Comparison of ENCODE assay signal across 30 mouse cellular contexts in the genomic region with DNA sequence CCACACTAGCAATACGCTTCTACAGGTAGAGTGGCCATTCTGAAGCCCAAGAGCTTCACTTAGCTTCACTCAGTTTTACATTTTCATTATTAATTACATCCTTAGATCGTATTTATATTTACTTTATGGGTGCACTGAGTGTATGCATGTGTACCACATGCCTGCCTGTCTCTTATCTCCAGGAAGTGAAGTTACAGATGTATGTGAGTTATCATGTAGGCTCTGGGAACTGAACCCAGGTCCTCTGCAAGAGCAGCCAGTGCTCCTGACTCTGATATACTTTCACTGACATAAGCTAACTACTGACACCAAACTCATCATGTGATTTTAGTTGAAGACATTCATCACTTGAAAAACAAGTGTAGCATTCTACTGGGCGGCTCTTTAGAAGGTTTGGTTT.
"Had no signal": no experiment of that assay in that cellular context is flagged by ENCODE, and none has a peak within 500 bp of the region (broad histone marks: within the 10 kb centered on the region; RNA-seq: fewer than 3 reads in every experiment).

No protein-coding gene starts in this region.

- H3K9me3 ChIP-seq: limb, embryonic 10.5 days; limb, embryonic 12.5 days; limb, embryonic 13.5 days; limb, embryonic 15.5 days; liver, embryonic 12.5 days; liver, embryonic 15.5 days; lung, embryonic 15.5 days; megakaryocyte, embryonic 14.5 days; midbrain, embryonic 10.5 days; midbrain, embryonic 12.5 days; midbrain, embryonic 13.5 days; midbrain, embryonic 15.5 days; neural tube, embryonic 12.5 days had no signal

- H3K36me3 ChIP-seq: limb, embryonic 12.5 days; limb, embryonic 15.5 days; lung, embryonic 15.5 days; midbrain, embryonic 12.5 days; midbrain, embryonic 13.5 days; midbrain, embryonic 15.5 days; neural tube, embryonic 12.5 days had no signal

- H3K27me3 ChIP-seq: limb, embryonic 12.5 days; limb, embryonic 13.5 days; limb, embryonic 15.5 days; liver, embryonic 12.5 days; liver, embryonic 15.5 days; lung, embryonic 15.5 days; megakaryocyte, embryonic 14.5 days; midbrain, embryonic 12.5 days; midbrain, embryonic 13.5 days; midbrain, embryonic 15.5 days; neural tube, embryonic 12.5 days had no signal

- DNase-seq: left cerebral cortex, postnatal 4 days; liver, postnatal 0 days; lung, adult 18-20 months; lung, adult 2 months; lung, embryonic 14.5 days; lung, postnatal 10 days; lung, postnatal 14 days; lung, postnatal 36 days; lung, postnatal 4 days; midbrain, embryonic 14.5 days had no signal

- H3K4me1 ChIP-seq: limb, embryonic 10.5 days; limb, embryonic 13.5 days; limb, embryonic 15.5 days; lung, embryonic 15.5 days; midbrain, embryonic 10.5 days; midbrain, embryonic 12.5 days; midbrain, embryonic 13.5 days; midbrain, embryonic 15.5 days; neural tube, embryonic 12.5 days had no signal

- ATAC-seq: liver, embryonic 12.5 days; liver, postnatal 0 days; midbrain, embryonic 13.5 days; midbrain, embryonic 15.5 days; midbrain, embryonic 16.5 days had no signal

- H3K9ac ChIP-seq: limb, embryonic 12.5 days; limb, embryonic 13.5 days; limb, embryonic 15.5 days; liver, embryonic 12.5 days; liver, embryonic 14.5 days; liver, embryonic 15.5 days; liver, postnatal 0 days; lung, embryonic 14.5 days; lung, embryonic 15.5 days; midbrain, embryonic 12.5 days; midbrain, embryonic 13.5 days; midbrain, embryonic 15.5 days; neural tube, embryonic 12.5 days had no signal

- H3K4me2 ChIP-seq: limb, embryonic 12.5 days; limb, embryonic 13.5 days; limb, embryonic 15.5 days; liver, embryonic 11.5 days; liver, embryonic 12.5 days; liver, embryonic 15.5 days; lung, embryonic 14.5 days; lung, embryonic 15.5 days; midbrain, embryonic 11.5 days; midbrain, embryonic 12.5 days; midbrain, embryonic 13.5 days; midbrain, embryonic 15.5 days; neural tube, embryonic 12.5 days had no signal

- H3K4me3 ChIP-seq: left cerebral cortex, adult 2 months; limb, embryonic 10.5 days; limb, embryonic 12.5 days; limb, embryonic 13.5 days; limb, embryonic 15.5 days; liver, embryonic 12.5 days; liver, embryonic 15.5 days; lung, embryonic 15.5 days; megakaryocyte, embryonic 14.5 days; midbrain, embryonic 10.5 days; midbrain, embryonic 12.5 days; midbrain, embryonic 13.5 days; midbrain, embryonic 15.5 days; myocyte; neural tube, embryonic 12.5 days had no signal

- H3K27ac ChIP-seq: left cerebral cortex, adult 2 months; limb, embryonic 10.5 days; limb, embryonic 12.5 days; limb, embryonic 13.5 days; limb, embryonic 15.5 days; liver, embryonic 12.5 days; liver, embryonic 14.5 days; liver, embryonic 15.5 days; lung, embryonic 15.5 days; macrophage; midbrain, embryonic 10.5 days; midbrain, embryonic 12.5 days; midbrain, embryonic 13.5 days; midbrain, embryonic 15.5 days; neural tube, embryonic 12.5 days had no signal
